Mouse (Mus musculus) megakaryocyte-erythroid progenitor cell, adult 5-6 weeks (primary cell): ENCODE results near the gene Gabbr2. TPM values are rescaled to one million over a fixed set of nuclear protein-coding genes. Genes with fewer than 3 reads are reported as not detected.
A peak's percentile ranks its signal among the peaks of the same experiment; 100 is the strongest.
"Not testable (repeated sequence)": the region's sequence is repeated elsewhere in the genome, so short reads cannot be mapped to it uniquely, and the experiment has no call there.

Source experiments
- ATAC-seq: replicated peaks from 2 replicates; pipeline ENCODE4 v1.8.0; 2016; ENCODE audit warnings: mild to moderate bottlenecking, inconsistent platforms; ENCODE audit not compliant: severe bottlenecking, poor library complexity, low FRiP score, low TSS enrichment
- total RNA-seq, 2 experiments: library from RNA; stranded (forward) in 1 of 2; stranded (reverse) in 1 of 2; fragments of 200-1000, 215-1000 nt in 1 of 2; fragments of >200 nt in 1 of 2; fragmentation: Nextera tagmentation in 1 of 2; gene quantifications; 2 replicates each; pipeline ENCODE4 v1.2.3; 2014 to 2017

Gabbr2 gene
- total RNA-seq, 2 experiments from 2014 or later, result not detected

- ATAC-seq, result peak; percentile 38; the same call in 1 of the 2 replicates
These were observed 348.6 kb downstream of the Gabbr2 start for GRCm38 (mm10) chr4:46642924-46643675.

- ATAC-seq, result no peak
These were observed 350.4 kb downstream of the Gabbr2 start for GRCm38 (mm10) chr4:46641283-46641682.

GRCm38 (mm10) chr4:46639866-46640265 is 351.8 kb downstream of the Gabbr2 start:
- ATAC-seq, result no peak

- ATAC-seq, result not testable (repeated sequence)
These were observed 354.4 kb downstream of the Gabbr2 start for GRCm38 (mm10) chr4:46637250-46637649.

GRCm38 (mm10) chr4:46635702-46636430 is 355.8 kb downstream of the Gabbr2 start:
- ATAC-seq, result no peak

- ATAC-seq, result no peak
These were observed 356.8 kb downstream of the Gabbr2 start for GRCm38 (mm10) chr4:46634881-46635280.

- not testable (repeated sequence) for ATAC-seq
These were observed 358.1 kb downstream of the Gabbr2 start for GRCm38 (mm10) chr4:46633565-46633964.

GRCm38 (mm10) chr4:46632465-46632864 is 359.2 kb downstream of the Gabbr2 start:
- peak; percentile 82 for ATAC-seq

- peak; percentile 42; the same call in 1 of the 2 replicates for ATAC-seq
These were observed 361.3 kb downstream of the Gabbr2 start for GRCm38 (mm10) chr4:46630390-46630789.

GRCm38 (mm10) chr4:46628873-46629272 is 362.8 kb downstream of the Gabbr2 start:
- ATAC-seq, result no peak

GRCm38 (mm10) chr4:46628081-46628480 is 363.6 kb downstream of the Gabbr2 start:
- ATAC-seq, result no peak

GRCm38 (mm10) chr4:46625101-46625500 is 366.6 kb downstream of the Gabbr2 start:
- ATAC-seq, result 0 out of 2 replicates have a peak, but pooled peaks have one; percentile 34

- no peak for ATAC-seq
These were observed 368.7 kb downstream of the Gabbr2 start for GRCm38 (mm10) chr4:46623007-46623406.

GRCm38 (mm10) chr4:46620946-46621345 is 370.7 kb downstream of the Gabbr2 start:
- no peak for ATAC-seq

GRCm38 (mm10) chr4:46620330-46620729 is 371.3 kb downstream of the Gabbr2 start:
- ATAC-seq, result 0 out of 2 replicates have a peak, but pooled peaks have one; percentile 21

- ATAC-seq, result peak; percentile 39
These were observed 373.4 kb downstream of the Gabbr2 start for GRCm38 (mm10) chr4:46618196-46618817.

- ATAC-seq, result no peak
These were observed 374.3 kb downstream of the Gabbr2 start for GRCm38 (mm10) chr4:46617408-46617807.

GRCm38 (mm10) chr4:46614641-46615040 is 377.0 kb downstream of the Gabbr2 start:
- no peak for ATAC-seq

- ATAC-seq, result peak; percentile 24; the same call in 1 of the 2 replicates
These were observed 378.1 kb downstream of the Gabbr2 start for GRCm38 (mm10) chr4:46613618-46614017.
